Mouse (Mus musculus) ES-Bruce4 (cell line): Measurements from ENCODE around the gene Tnk1.

ENCODE experiments used
- CTCF ChIP-seq: IDR thresholded peaks from one replicate; pipeline ENCODE4 v1.8.1; 2011; ENCODE audit warnings: low read depth, low read length
- EP300 ChIP-seq: IDR thresholded peaks from 2 replicates; pipeline ENCODE4 v1.6.1; 2011; ENCODE audit warnings: low read depth, low read length; ENCODE audit not compliant: insufficient read depth
- POLR2A ChIP-seq: IDR thresholded peaks from one replicate; pipeline ENCODE4 v1.8.1; 2011; ENCODE audit warnings: low read length; ENCODE audit not compliant: insufficient read depth

DNA sequence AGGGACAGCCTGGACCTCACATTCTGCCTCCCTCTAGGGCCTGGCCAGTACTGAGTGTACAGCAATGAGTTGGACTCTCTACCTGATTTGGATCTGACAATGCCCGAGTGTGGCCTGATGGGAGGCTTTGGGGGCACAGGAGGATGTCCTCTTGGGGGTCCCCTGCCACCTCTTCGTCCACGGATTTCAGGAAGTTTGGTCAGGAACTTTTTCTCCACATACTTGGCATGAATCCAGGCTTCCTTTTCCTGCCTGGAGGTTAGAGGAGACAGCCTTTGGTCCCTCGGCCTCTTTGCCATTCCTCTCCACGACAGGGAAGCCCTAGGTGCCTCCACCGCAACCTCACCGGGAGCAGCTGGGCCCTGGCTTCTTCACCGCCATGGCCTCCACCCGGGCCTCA is 25.7 kb upstream of the Tnk1 start:
- no peak for TF ChIP-seq CTCF
- TF ChIP-seq POLR2A = no peak
- TF ChIP-seq EP300 = no peak
